Mouse (Mus musculus): ENCODE measurements around the gene Gli1.
"Not testable (repeated sequence)": the region's sequence is repeated elsewhere in the genome, so short reads cannot be mapped to it uniquely, and the experiment has no call there.

Gene Gli1

DNA sequence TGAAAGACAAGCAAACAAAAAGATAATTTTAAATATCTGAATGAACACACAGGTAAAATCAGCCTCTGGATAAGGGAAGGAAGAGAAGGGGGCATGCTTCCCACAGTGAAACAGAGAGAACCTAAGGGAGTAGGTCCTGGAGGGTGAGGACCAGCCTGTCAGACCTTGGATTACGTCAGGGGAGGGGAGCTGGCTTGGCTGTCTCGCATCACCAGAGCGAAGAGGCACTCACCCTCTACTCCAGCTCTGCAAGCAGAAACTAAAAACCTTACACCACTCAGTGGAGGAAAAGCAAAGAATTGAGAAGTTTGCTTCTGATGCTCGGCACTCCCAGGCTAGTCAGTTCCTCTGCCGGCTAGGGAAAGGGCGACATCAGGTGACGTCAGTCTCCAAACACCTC is 21.8 kb downstream of the Gli1 start:
- no peak for DNase-seq

DNA sequence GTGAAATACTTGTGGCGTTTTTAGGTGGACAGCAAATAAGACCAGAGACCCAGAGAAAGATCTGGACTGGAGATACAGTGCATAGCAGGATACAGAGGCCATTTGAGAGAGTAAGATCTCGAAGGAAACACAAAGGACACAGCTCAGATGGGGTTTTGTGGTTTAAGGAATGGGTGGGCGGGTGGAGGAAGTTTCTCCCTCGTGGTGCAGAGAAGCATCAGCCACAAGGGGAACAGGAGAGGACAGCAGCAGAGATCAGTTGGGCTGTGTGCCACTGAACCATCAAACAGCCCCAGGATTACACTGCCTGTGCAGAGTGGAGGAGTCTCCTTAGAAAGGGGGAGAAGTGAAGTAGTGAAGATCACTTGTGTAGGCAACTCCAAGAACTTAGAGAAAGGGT is 23.8 kb downstream of the Gli1 start:
- DNase-seq = no peak

DNA sequence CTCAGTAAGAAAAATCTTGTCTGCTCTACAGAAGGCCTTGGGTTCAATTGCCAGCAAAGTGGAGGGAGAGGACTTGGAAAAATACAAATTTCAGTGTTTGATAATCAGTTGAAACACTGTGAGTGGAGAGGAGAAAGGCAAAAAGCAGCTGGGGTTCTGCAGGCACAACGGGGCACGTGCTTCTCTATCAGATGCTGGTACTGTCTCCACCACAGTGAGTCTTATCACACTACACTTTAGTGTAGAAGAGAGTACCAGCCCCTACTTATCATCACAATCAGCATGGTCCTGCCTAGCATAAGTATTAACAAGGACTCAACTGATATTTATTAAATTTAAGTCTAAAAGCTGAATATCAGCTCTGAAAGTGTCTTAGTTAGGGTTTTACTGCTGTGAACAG is 24.5 kb downstream of the Gli1 start:
- DNase-seq = no peak

DNA sequence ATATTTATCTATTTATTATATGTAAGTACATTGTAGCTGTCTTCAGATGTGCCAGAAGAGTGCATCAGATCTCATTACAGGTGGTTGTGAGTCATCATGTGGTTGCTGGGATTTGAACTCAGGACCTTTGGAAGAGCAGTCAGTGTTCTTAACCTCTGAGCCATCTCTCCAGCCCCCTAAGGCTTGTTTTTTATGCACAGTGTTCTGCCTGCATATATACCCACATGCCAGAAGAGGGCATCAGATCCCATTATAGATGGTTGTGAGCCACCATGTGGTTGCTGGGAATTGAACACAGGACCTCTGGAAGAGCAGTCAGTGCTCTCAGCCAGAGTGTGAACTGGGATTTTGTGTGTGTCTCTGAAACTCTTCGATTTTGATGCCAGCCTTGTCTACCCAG is 26.8 kb downstream of the Gli1 start:
- not testable (repeated sequence) for DNase-seq

DNA sequence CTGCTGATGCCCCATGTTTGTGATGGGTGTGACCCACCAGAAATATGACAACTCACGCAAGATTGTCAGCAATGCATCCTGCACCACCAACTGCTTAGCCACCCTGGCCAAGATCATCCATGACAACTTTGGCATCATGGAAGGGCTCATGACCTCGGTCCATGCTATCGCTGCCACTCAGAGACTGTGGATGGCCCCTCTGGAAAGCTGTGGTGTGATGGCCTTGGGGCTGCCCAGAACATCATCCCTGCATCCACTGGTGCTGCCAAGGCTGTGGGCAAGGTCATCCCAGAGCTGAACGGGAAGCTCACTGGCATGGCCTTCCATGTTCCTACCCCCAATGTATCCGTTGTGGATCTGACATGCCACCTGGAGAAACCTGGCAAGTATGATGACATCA is 28.3 kb downstream of the Gli1 start:
- not testable (repeated sequence) for DNase-seq

DNA sequence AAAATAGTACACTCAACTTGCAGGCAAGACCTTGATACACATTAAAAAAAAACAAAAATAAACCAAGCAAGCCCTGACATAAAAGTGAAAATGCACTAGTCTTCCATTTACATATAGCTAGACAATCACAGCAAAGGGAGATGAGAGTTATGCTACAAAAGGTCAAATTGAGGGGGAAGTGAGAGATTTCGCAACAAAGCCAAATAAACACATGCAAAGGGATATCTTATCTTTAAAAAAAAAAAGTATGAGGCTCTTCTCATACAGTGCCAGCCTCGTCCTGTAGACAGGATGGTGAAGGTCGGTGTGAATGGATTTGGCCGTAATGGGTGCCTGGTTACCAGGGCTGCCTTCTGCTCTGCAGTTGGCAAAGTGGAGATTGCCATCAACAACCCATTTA is 28.9 kb downstream of the Gli1 start:
- no peak for DNase-seq

DNA sequence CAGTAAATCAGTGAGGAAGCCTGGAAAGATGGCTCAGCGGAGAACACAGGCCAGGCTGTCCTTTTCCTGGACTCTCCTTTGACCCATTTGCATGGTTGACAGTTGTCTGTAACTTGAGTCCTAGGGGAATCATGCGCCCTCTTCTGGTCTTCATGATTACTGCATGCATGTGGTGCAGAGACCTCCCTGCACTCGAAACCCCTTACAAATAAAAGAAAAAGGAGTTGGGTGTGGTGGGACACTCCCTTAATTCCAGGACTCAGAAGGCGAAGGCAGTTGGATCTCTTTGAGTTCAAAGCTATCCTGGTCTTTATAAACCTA is 29.5 kb downstream of the Gli1 start:
- DNase-seq = peak; percentile 80 to 83

DNA sequence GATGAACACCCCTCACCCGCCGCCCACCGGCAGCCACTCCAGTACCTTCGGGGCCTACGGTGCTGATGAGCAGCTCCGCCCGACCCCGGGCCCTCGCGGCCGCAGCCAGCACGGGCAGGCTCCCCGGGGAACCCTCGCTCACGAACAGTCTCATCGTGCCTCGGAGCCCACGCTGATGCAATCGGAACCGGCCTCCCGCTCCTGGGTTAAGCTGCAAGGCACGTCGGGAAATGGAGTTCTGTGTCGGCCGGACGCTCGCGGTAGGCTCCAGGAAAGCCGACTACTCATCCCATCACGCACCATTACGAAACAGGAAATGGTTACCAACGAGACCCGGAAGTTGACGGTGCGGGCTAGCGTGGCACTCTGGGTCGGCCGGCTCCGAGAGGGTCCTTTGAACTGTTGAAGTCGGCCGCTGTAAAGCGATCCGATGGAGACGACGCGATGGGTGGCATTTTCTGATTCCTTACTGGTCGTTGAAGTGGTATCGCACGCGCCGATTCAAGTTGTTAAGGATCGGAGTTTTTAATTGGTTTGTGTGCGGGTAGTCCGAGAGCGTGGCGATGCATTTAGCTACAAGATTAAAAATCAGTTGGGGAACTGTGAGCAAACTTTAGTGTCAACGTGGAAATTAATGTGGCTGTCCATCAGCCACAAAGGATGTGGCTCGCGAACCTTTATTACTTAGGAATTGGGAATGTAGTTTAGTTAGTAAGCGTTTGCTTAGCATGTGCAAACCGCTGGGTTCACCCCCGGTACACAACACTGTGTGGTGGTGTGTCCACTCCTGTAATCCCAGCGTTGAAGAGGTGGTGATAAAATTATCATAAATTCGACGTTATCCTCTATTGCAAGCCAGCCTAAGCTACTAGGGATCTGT is 30.1 kb downstream of the Gli1 start, which contains the start of gene Mars:
Mars (minus strand) TSS at position 311 of the 880 bp plus-strand sequence.
- peak; percentile 89 to 91 for DNase-seq

DNA sequence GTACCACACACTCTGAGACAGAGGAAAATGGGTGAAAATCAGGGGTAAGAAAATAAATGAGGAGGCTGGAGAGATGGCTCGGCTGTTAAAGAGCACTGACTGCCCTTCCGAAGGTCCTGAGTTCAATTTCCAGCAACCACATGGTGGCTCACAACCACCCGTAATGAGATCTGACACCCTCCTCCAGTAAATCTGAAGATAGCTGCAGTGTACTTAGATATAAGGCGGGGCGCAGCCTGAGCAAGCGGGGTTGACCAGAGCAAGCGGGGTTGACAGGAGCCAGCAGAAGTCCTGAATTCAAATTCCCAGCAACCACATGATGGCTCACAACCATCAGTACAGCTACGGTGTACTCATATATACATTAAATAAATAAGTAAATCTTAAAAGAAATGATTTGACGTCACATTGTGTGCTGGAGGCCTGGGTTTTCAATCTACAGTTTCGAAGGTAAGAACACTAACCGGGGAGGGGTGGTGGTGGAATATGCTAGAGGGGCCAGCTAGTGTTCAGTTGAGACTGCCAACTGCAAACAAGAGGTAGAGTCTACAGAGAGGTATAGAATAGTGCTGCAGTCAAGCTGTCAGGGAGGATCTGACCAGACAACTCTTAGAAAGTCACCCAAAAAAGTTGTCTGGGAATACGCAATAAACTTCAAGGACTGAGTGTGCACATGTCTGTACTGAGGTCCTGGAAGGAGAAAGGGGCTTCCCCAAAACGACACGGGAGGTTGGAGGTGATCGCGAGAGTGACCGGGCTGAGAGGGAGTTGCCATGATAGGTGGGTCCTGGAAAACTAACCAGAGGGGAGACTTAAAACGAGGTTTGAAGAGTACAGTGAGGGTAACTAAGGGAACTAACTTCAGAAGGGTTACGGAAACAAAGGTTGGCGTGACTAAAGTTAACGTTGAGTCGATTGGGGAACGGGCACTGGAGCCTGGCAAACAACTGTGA is 31.0 kb downstream of the Gli1 start:
- no peak for DNase-seq

DNA sequence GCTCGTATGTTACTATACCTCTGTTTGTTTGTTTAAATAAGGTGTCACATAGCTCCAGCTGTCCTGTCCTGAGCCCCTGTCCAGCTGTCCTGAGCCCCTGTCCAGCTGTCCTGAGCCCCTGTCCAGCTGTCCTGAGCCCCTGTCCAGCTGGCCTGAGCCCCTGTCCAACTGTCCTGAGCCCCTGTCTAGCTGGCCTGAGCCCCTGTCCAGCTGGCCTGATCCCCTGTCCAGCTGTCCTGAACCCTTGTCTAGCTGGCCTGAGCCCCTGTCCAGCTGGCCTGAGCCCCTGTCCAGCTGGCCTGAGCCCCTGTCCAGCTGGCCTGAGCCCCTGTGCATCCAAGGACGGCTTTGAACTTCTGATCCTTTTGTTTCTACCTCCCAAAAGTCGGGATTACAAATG is 32.6 kb downstream of the Gli1 start:
- DNase-seq = not testable (repeated sequence)

DNA sequence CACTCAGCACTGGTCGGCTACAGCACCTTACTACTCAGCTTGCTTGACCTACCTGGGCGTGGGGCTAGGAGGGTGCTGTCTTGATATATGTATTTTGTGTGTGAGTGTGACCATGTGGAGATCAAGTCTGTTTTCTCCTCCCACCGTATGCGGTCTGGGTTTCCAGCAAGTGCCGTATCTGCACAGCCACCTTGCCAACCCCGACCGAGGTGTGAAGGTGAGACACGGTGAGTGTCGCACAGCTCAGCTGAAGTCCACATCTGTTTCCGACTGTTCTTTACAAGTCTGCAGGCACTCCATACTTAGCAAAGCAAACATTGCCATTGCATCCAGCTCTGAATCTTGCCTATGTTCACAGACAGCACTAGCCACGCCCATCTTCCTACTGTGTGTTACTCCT is 38.6 kb downstream of the Gli1 start:
- no peak for DNase-seq

DNA sequence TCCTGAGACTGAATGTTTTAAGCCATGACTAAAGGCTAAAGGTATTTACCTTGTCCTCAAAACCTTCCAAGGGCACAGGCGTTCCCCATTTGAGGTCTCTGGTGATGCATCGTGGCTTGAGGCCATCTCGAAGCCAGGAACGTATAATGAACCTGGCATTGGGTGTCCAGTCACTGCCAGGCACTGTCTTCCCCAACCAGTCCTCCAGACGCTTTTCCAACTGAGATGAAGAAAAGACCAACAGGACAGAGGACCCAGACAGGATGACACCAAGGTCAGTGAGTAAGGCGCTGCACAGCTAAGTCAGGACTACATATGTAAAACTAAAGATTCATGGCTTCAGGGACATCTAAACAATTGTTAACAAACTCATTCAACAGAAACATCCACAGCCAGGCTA is 41.4 kb downstream of the Gli1 start:
- DNase-seq = no peak

DNA sequence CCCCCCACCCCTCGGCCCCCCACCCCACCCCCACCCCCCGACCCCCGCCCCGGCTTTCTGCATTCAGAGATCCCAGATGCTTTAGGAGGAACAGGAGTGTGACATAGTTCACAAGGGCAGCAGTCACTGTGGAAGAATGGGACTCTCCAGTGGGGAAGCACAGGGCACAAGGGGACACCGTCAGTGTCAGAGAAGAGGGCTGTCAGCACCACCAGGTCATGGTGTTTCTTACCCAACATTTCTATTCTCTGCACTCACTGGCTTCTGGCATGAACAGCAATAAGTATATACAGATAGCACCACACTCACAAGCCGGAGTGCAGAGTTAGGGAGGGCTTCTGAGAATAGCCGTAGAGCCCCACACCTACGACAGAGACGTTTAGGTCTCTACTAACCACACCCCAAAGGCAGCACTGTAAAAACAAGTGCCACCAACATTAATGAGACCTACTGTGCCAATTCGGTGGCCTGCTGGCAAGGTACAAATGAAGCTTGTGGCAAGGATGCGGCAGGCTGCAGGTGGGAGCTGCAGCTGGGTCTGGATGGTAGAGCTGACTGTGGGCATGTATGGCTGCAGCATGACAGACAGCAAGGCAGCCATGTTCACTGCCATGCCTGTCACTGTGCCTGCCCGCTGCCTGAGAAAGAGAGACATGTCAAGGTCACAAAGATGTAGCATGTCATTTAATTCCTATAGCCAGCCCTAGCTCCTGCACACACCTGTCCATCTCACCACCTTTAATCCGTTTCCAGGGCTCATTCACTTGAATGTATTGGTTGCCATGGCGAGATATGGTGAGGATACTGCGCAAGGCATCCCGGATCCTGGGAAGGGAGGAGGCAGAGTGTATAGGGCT is 44.5 kb downstream of the Gli1 start:
- no peak for DNase-seq

DNA sequence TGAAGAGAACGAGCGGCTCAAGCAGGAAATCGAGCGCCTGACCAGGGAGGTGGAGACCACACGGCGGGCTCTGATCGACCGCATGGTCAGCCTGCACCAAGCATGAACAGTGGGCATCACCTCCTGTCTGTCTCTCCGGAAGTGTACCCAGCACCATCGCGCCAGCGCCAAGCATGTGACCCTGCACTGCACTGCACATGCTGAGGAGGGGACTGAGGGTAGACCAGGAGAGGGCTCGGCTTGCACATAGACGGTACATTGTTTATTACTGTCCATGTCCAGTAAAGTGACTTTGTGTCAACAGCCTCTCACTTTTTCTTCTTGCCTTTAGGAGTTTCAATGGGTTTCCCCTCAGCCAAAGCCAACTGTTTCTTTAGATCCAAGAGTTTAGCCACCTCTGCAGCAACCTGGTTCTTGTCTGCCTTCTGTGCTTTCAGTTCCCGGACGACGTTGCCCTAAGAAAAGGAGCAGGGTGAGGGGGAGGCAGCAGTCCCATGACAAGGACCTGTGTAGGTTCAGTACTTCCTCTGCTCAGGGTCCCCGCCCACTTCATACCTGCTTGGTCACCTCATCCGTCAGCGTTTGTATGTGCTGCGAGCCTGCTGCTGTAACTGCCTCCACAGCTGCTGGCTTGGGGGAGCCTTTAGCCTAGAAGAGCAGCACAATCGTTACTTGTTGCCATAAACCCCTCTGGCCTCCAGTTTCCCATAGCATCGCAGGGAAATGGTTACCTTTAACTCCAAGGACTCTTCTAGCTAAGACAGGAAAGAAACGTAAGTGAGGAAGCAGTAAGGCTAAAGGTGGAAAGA is 45.6 kb downstream of the Gli1 start:
- no peak for DNase-seq

DNA sequence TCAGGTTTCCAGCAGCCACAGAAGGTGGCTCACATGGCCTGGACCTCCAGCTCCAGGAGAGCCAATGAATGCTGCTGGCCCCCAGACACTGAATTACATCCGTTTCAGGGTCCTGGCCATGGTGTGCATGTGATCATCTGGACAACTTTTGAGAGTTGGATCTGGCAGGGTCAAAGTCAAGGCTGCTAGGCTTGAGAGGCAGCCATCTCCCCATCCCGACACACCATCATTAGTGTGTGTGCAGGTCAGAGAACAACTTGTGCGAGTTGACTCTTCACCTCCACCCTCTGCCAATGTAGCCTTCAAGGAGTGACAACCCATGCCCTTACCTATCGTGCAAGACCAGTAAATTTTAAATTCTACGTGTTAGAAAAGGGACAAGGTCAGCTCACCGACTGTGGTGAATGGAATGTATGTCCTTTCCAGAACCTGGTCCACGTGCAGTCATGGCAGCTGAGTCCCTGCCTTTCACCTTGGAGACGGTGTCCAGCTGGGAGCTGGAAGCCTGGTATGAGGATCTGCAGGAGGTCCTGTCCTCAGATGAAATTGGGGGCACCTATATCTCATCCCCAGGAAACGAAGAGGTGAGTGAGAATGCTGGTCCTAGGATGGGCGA is 46.8 kb downstream of the Gli1 start:
- DNase-seq = no peak

DNA sequence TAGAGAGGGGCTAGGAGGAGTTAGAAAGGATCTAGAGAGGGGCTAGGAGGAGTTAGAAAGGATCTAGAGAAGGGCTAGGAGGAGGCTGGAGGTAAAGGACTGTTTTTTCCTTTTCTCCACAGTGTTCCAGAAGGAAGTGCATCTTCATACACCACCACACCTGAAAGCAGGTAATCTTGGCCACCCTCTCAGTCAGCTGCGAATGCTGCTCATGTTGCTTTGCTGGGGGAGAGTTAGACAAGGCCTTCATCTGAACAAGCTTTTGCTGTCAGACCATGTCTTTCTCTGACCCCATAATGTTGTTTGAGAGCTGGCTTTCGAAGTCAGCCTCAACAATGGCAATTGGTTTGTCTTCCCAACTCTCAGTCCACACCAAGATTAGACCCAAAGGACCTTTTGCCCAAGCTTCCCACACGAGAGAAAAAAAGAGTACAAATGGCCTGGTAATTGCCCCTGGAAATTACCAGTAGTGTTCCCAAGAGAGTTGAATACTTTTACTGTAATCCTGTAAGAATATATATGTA is 48.1 kb downstream of the Gli1 start:
- DNase-seq = no peak

DNA sequence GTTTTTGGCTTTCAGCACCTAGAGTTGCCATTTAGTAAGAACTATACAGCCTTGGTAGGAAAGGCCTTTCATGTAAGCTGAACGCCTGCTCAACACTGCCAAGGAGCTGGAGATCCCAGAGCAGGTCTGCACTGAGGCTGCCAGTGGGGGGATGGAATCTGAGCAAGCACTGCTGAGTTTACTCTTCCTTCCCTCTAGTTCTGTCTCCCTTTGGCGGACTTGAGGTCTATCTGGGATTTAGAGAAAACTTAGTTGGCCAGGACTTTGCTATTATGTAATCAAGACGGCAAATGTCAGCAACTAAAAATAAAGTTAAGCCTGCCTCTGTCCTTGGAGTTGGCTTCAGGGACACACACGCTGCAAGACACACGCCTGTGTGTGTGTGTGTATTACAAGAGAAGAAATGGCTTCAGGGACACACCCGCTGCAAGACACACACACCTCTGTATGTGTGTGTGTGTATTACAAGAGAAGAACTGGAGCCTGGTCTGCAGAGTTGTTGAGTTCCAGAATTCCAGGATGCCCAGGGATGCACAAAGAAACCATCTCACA is 48.7 kb downstream of the Gli1 start:
- no peak for DNase-seq

DNA sequence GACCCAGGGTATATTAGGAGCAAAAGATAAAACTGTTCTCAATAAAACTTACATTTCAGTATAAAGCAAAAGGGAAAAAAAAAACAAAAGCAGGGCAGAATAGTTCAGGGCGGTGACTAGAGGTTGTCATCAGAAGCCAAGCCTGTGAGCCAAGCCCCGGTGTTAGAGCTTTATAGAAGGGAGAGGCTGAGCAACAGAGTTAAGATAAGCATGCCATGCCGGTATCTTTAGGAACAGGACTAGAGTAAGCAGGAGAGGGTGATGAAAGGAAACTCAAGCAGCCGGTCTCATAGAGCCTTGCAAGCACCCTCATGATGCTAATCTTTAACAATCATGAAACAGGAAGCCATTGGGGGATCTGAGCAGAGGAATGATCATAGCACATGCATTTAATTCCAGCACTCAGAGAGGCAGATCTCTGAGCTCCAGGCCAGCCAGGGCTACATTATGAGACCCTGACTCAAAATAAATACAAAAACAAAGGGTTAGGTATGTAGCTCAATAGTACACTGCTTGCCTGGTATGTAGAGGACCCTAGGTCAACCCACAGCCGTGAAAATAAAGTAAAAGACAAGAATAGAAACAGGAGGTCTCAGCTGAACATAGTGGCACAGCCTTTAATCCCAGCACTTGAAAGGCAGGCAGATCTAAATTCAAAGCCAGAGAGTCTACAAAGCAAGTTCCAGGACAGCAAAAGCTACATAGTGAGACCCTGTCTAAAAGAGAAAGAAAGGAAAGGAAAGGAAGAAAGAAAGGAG is 49.7 kb downstream of the Gli1 start:
- DNase-seq = no peak

DNA sequence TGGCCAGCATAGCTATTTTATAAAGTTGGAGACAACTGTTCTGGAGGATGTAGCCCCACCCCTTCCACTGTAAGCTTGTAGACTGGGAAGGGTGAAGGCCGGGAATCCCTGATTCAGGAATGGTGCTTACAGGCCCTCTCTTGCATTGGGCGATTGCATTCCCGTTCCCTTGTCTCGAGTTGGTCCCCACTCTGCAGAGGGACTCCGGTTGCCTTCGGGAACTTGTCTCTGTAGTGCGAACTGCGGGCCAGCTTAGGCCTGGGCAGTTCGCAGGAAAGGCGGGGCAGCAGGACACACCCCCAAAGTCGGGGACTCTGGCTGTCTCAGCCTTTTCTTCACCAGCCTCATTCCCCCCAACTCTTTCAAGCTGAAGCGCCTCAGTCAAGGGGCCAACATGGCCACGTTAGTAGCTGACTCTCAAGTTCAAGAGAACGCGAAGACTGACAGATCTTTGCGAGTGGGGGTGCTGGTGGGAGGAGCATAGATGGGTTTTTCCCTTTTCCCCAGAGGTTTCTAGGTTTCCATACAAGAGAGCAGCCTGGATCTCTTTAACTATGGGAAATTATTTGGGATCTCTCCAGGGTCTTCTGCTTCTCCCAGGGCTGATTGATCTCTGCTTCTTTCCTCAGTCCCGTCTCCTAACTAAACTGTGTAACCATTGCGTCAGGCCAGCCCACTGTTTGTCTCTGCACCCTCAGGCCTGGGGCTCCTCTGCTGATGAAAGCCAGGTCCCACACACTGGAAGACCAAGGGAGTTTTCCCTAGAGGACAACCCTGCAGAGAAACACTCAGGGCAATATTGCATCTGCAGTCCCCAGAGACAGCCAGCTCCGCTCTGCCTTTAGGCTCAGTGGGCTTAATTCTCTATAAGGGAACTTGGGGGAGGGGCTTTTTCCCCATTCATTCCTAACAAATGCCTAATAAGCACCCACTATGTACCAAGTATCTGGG is 50.6 kb downstream of the Gli1 start:
- peak; percentile 56 to 70 for DNase-seq

All from thymus, postnatal 36 days (tissue).